Mouse (Mus musculus) kidney, embryonic 16.5 days (tissue): ENCODE measurements around the gene Ergic1. TPM values are rescaled to one million over a fixed set of nuclear protein-coding genes. Genes with fewer than 3 reads are reported as not detected.

Experiments used
- ATAC-seq: fragments of 200-750 bp; cut with Nextera tagmentation; 2 replicates; pipeline ENCODE4 v1.8.0; 2017; ENCODE audit warnings: moderate TSS enrichment; ENCODE audit not compliant: low FRiP score, low TSS enrichment
- H3K27ac ChIP-seq: fragments of 300-500 bp; sonication (generic); 2 replicates; pipeline ENCODE4 v1.5.1; 2014; ENCODE audit warnings: low read length
- H3K27me3 ChIP-seq: fragments of 300-500 bp; sonication (generic); 2 replicates; pipeline ENCODE4 v1.6.1; 2014; ENCODE audit warnings: low read length, control low read depth, mixed read lengths; ENCODE audit not compliant: insufficient read depth
- H3K36me3 ChIP-seq: fragments of 300-500 bp; sonication (generic); 2 replicates; pipeline ENCODE4 v1.6.1; 2014; ENCODE audit warnings: low read length, control low read depth, mixed read lengths; ENCODE audit not compliant: insufficient read depth
- H3K4me1 ChIP-seq: fragments of 300-500 bp; sonication (generic); 2 replicates; pipeline ENCODE4 v1.6.1; 2014; ENCODE audit warnings: low read length, control low read depth, mixed read lengths; ENCODE audit not compliant: insufficient read depth
- H3K4me2 ChIP-seq: fragments of 300-500 bp; sonication (generic); replicated peaks from 2 replicates; pipeline ENCODE4 v1.6.1; 2014; ENCODE audit warnings: low read depth, low read length
- H3K4me3 ChIP-seq: fragments of 300-500 bp; sonication (generic); 2 replicates; pipeline ENCODE4 v1.5.1; 2014; ENCODE audit warnings: mild to moderate bottlenecking, low read length
- H3K9ac ChIP-seq: fragments of 300-500 bp; sonication (generic); replicated peaks from 2 replicates; pipeline ENCODE4 v1.6.1; 2014; ENCODE audit warnings: low read length
- H3K9me3 ChIP-seq: fragments of 300-500 bp; sonication (generic); 2 replicates; pipeline ENCODE4 v1.6.1; 2016; ENCODE audit warnings: low read length, control low read depth
- WGBS: fragments of 180-500 bp; shearing (Covaris S2); extraction: QIAGEN DNeasy Blood & Tissue Kit; methylation state at CpG from one replicate; pipeline ENCODE4 v1.1.7; 2014; 5-methylcytosine and 5-hydroxymethylcytosine counted together
- microRNA-seq: library from miRNA; unstranded; fragments of <30 nt; microRNA quantifications from one replicate; pipeline ENCODE4, GENCODE M21; 2016
- polyA plus RNA-seq: library from polyadenylated mRNA; unstranded; fragments of >200 nt; fragmentation: Nextera tagmentation; extraction: Ambion mirVana; gene quantifications from 2 replicates; pipeline ENCODE4 v1.2.1, GENCODE M21; 2015

The Ergic1 gene
- polyA plus RNA-seq, 1 experiment from 2014 or later: 131 TPM

GRCm38 (mm10) chr17:26695193-26695592, 133.9 kb downstream of the Ergic1 start:
- H3K27me3 ChIP-seq: no peaks in the 10 kb centered on the region
- H3K4me1 ChIP-seq: no peaks in the 10 kb centered on the region; the same call in 1 of the 2 replicates
- no peak overlapping the region for H3K27ac ChIP-seq
- H3K4me2 ChIP-seq: no peak overlapping the region
- no peak overlapping the region for H3K4me3 ChIP-seq
- H3K36me3 ChIP-seq: peaks cover 26% of the 10 kb centered on the region
- 94% methylated on average over 3 of the region's 3 CpGs for WGBS
- H3K9ac ChIP-seq: no peak overlapping the region
- ATAC-seq: no peak
- H3K9me3 ChIP-seq: no peaks in the 10 kb centered on the region

- Histone ChIP-seq H3K27ac (no peak overlapping the region), H3K9me3 (no peaks in the 10 kb centered on the region), H3K4me3 (no peak overlapping the region), H3K27me3 (no peaks in the 10 kb centered on the region), H3K4me2 (no peak overlapping the region), H3K9ac (no peak overlapping the region), H3K36me3 (peaks cover 30% of the 10 kb centered on the region), H3K4me1 (no peaks in the 10 kb centered on the region)
- no peak for ATAC-seq
- WGBS: 88% methylated on average over 5 of the region's 5 CpGs
Measured at GRCm38 (mm10) chr17:26698846-26699245, 137.6 kb downstream of the Ergic1 start.

GRCm38 (mm10) chr17:26699819-26700616, 138.7 kb downstream of the Ergic1 start:
- Histone ChIP-seq H3K27ac (no peak overlapping the region), H3K4me1 (no peaks in the 10 kb centered on the region), H3K9me3 (no peaks in the 10 kb centered on the region), H3K4me2 (no peak overlapping the region), H3K4me3 (no peak overlapping the region), H3K9ac (no peak overlapping the region), H3K36me3 (peaks cover 30% of the 10 kb centered on the region), H3K27me3 (no peaks in the 10 kb centered on the region)
- no peak for ATAC-seq
- 88% methylated on average over 10 of the region's 10 CpGs for WGBS

DNA sequence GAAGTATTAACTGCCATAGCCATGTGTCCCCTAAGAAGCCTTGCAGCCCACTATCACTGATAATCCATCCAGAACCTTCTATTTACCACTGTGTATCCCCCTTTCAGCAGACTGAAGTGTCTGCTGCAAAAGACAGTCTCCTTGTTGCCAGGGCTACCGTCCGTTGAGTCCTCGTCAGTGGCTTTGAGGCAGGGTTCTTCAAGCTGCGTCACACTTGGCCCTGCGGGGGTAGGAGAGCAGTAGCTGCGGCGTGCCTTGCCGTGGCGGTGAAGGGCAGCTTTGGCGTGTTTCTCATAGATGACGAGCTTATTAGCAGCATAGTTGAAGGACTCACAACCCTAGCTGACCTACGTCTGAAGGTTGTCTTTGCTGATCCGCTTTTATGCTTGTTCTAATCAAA, 140.3 kb downstream of the Ergic1 start:
- H3K9me3 ChIP-seq: no peaks in the 10 kb centered on the region
- peaks cover 30% of the 10 kb centered on the region for H3K36me3 ChIP-seq
- no peak overlapping the region for H3K4me3 ChIP-seq
- H3K27ac ChIP-seq: no peak overlapping the region
- no peak for ATAC-seq
- H3K4me1 ChIP-seq: no peaks in the 10 kb centered on the region
- 87% methylated on average over 13 of the region's 13 CpGs for WGBS
- no peak overlapping the region for H3K4me2 ChIP-seq
- H3K27me3 ChIP-seq: no peaks in the 10 kb centered on the region
- no peak overlapping the region for H3K9ac ChIP-seq

GRCm38 (mm10) chr17:26702621-26703020, 141.3 kb downstream of the Ergic1 start:
- Histone ChIP-seq H3K27ac (no peak overlapping the region), H3K4me1 (no peaks in the 10 kb centered on the region), H3K4me2 (no peak overlapping the region), H3K9ac (no peak overlapping the region), H3K27me3 (no peaks in the 10 kb centered on the region), H3K4me3 (no peak overlapping the region), H3K9me3 (no peaks in the 10 kb centered on the region), H3K36me3 (peaks cover 25% of the 10 kb centered on the region)
- WGBS: 84% methylated on average over 4 of the region's 4 CpGs
- no peak for ATAC-seq

DNA sequence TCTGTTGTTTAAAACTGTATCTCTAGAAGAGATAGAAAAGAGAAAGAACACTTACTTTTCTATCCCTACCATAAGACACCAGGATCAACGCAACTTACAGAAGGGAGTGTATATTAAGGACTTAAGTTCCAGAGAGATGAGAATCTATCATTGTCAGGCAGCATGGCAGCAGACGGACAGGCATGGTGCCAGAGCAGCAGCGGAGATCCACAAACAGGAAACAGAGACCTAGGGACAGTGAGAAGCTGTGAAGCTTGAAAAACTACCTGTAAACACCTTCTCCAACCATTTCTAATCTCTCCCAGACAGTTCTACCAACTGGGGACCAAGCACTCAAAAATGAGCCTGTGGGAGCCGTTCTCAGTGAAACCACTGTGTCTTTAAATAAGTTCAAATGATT, 142.4 kb downstream of the Ergic1 start:
- Histone ChIP-seq H3K4me1 (no peaks in the 10 kb centered on the region), H3K4me2 (no peak overlapping the region), H3K4me3 (no peak overlapping the region), H3K36me3 (peaks cover 17% of the 10 kb centered on the region), H3K27me3 (no peaks in the 10 kb centered on the region), H3K9me3 (no peaks in the 10 kb centered on the region), H3K9ac (no peak overlapping the region), H3K27ac (no peak overlapping the region)
- no peak for ATAC-seq
- WGBS: 83% methylated on average over 4 of the region's 4 CpGs

GRCm38 (mm10) chr17:26705463-26706359, 144.4 kb downstream of the Ergic1 start:
- Histone ChIP-seq H3K27me3 (no peaks in the 10 kb centered on the region), H3K4me2 (no peak overlapping the region), H3K36me3 (no peaks in the 10 kb centered on the region), H3K9ac (no peak overlapping the region), H3K4me3 (no peak overlapping the region), H3K9me3 (no peaks in the 10 kb centered on the region), H3K4me1 (no peaks in the 10 kb centered on the region), H3K27ac (no peak overlapping the region)
- ATAC-seq: no peak
- 66% methylated on average over 11 of the region's 11 CpGs for WGBS

Small RNA genes within 50 kb of the gene (microRNA-seq; reads per million reads assigned to microRNA genes)
- not detected for gene Gm22420

Other genes starting within 250 kb of the Ergic1 start
- 1.7 and 2.4 TPM in 2 replicates for gene Neurl1b, start 146.7 kb upstream of the Ergic1 start, polyA plus RNA-seq
- gene Dusp1, start 639 bp downstream of the Ergic1 start, polyA plus RNA-seq: 26.8 and 28.3 TPM in 2 replicates
- gene Atp6v0e, start 101.7 kb downstream of the Ergic1 start, polyA plus RNA-seq: 251 and 271 TPM in 2 replicates
- 5.0 and 9.2 TPM in 2 replicates for gene Crebrf, start 154.2 kb downstream of the Ergic1 start, polyA plus RNA-seq
- 53.1 and 57.4 TPM in 2 replicates for gene Bnip1, start 219.6 kb downstream of the Ergic1 start, polyA plus RNA-seq